Mouse (Mus musculus) brain, embryonic 14.5 days (tissue): ENCODE results near the gene Scn4a. TPM values are rescaled to one million over a fixed set of nuclear protein-coding genes. Genes with fewer than 3 reads are reported as not detected.
A peak's percentile ranks its signal among the peaks of the same experiment; 100 is the strongest.

Experiments used
- DNase-seq: peaks from one replicate; pipeline ENCODE4 v3.0.0-alpha.2; 2011; ENCODE audit warnings: low read depth
- CTCF ChIP-seq: fragments of 200-500 bp; IDR thresholded peaks from 2 replicates; pipeline ENCODE4 v1.5.1; 2012; ENCODE audit warnings: inconsistent platforms, mild to moderate bottlenecking, moderate library complexity, borderline replicate concordance; ENCODE audit not compliant: insufficient read depth, insufficient read length; ENCODE audit errors: extremely low read depth
- POLR2A ChIP-seq: fragments of 200-500 bp; IDR thresholded peaks from 2 replicates; pipeline ENCODE4 v1.6.1; 2012; ENCODE audit warnings: mild to moderate bottlenecking, inconsistent platforms, borderline replicate concordance; ENCODE audit not compliant: poor library complexity, insufficient read depth, insufficient read length, severe bottlenecking; ENCODE audit errors: extremely low read depth
- polyA plus RNA-seq: library from polyadenylated mRNA; depleted of rRNA; stranded (reverse); fragments of >200 nt; gene quantifications from 2 replicates; pipeline ENCODE4 v1.2.3, GENCODE M21; 2012

Gene Scn4a
- polyA plus RNA-seq, 1 experiment: 0.07 TPM

GRCm38 (mm10) chr11:106325566-106326206, 27.4 kb downstream of the Scn4a start:
- TF ChIP-seq POLR2A: no peak
- TF ChIP-seq CTCF: peak; percentile 74
- peak; percentile 54 for DNase-seq

- no peak for DNase-seq
- no peak for TF ChIP-seq CTCF
- no peak for TF ChIP-seq POLR2A
These were observed 28.2 kb downstream of the Scn4a start for GRCm38 (mm10) chr11:106324858-106325257.

GRCm38 (mm10) chr11:106318406-106319366, 34.4 kb downstream of the Scn4a start:
- TF ChIP-seq POLR2A (no peak), CTCF (no peak)
- DNase-seq: no peak

GRCm38 (mm10) chr11:106317801-106318200, 35.3 kb downstream of the Scn4a start:
- TF ChIP-seq POLR2A (no peak), CTCF (no peak)
- no peak for DNase-seq

- no peak for DNase-seq
- no peak for TF ChIP-seq CTCF
- TF ChIP-seq POLR2A: no peak
These were observed 36.7 kb downstream of the Scn4a start for GRCm38 (mm10) chr11:106316416-106316815.

GRCm38 (mm10) chr11:106314333-106314812, 38.7 kb downstream of the Scn4a start, which contains the start of gene Cd79b:
Gene Cd79b, minus strand, starts transcription at chr11:106314762.
- DNase-seq: no peak
- TF ChIP-seq POLR2A: no peak
- TF ChIP-seq CTCF: no peak

- TF ChIP-seq CTCF (no peak), POLR2A (no peak)
- no peak for DNase-seq
These were observed 39.6 kb downstream of the Scn4a start for GRCm38 (mm10) chr11:106313533-106313932.

GRCm38 (mm10) chr11:106310123-106310522, 43.0 kb downstream of the Scn4a start:
- no peak for DNase-seq
- TF ChIP-seq CTCF (no peak), POLR2A (no peak)

GRCm38 (mm10) chr11:106308162-106308561, 44.9 kb downstream of the Scn4a start:
- TF ChIP-seq POLR2A (no peak), CTCF (no peak)
- no peak for DNase-seq

GRCm38 (mm10) chr11:106307432-106307831, 45.7 kb downstream of the Scn4a start:
- no peak for TF ChIP-seq POLR2A
- no peak for TF ChIP-seq CTCF
- DNase-seq: no peak

GRCm38 (mm10) chr11:106306758-106307157, 46.3 kb downstream of the Scn4a start:
- no peak for TF ChIP-seq CTCF
- TF ChIP-seq POLR2A: no peak
- peak; percentile 11 for DNase-seq

GRCm38 (mm10) chr11:106306065-106306385, 47.1 kb downstream of the Scn4a start:
- DNase-seq: no peak

GRCm38 (mm10) chr11:106305348-106306064, 47.6 kb downstream of the Scn4a start:
- no peak for DNase-seq
- no peak for TF ChIP-seq CTCF
- TF ChIP-seq POLR2A: no peak

More at GRCm38 (mm10) chr11:106306065-106306385, 47.1 kb downstream of the Scn4a start:
- TF ChIP-seq CTCF: no peak
- no peak for TF ChIP-seq POLR2A

- TF ChIP-seq POLR2A: no peak
- TF ChIP-seq CTCF: peak; percentile 81
- DNase-seq: peak; percentile 72
These were observed 50.5 kb downstream of the Scn4a start for GRCm38 (mm10) chr11:106302634-106303033.

- DNase-seq: no peak
- TF ChIP-seq CTCF (no peak), POLR2A (no peak)
These were observed 51.3 kb downstream of the Scn4a start, which contains the start of gene Gh for GRCm38 (mm10) chr11:106301765-106302164. Gene Gh, minus strand, starts transcription at chr11:106301865.
